Comparison of ENCODE assay signal across 8 mouse cellular contexts in the genomic region with DNA sequence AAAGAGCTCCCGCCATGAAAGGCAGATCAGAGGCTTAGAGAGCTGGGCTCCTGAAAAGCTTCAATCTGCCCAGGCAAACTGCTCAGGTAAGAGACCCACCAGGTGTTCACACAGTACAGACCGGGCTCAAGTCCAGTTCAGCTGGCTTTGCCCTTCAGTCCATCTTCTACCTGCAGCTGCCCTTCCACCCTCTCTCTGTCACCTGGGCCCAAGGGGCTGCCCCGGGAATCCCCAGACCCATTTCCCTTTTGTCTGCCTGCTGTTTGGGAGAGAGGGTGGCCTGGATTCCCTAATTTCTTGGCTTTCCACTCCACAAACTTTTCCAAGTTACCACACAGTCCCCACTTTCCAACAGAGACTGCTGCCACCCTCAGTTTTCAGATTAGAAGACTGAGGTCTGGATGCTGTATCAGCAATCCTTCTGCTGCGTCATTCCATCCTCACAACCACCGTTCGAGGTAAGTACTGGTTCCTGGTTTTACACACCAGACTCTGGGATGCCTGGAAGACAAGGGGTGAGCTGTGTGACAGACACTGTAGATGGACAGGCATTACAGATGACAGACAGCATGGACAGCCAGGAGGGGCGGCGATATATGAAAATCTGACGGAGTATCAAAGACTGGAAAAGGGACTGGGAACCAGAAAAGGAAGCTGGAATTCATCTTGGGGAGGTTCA. TPM values are rescaled to one million over a fixed set of nuclear protein-coding genes. Genes with fewer than 3 reads are reported as not detected.
DNase-seq lines count a peak whose midpoint lies in the region; ATAC-seq and TF ChIP-seq lines count a peak whose summit lies in the region.

Gene Alkbh5, plus strand, starts transcription at position 202 of the 679 bp plus-strand sequence.

- H3K4me2 ChIP-seq in embryonic facial prominence, embryonic 15.5 days (replicated peaks) = peak within 1 kb of the TSS; percentile 81
- H3K4me2 ChIP-seq in kidney, embryonic 14.5 days (replicated peaks; ENCODE audit: low read depth, low read length) = peak within 1 kb of the TSS; percentile 89
- H3K4me2 ChIP-seq in limb, embryonic 15.5 days = peak within 1 kb of the TSS; percentile 89
- H3K4me2 ChIP-seq in midbrain, embryonic 15.5 days = peak within 1 kb of the TSS; percentile 95

- no peaks in the 10 kb centered on the region for H3K9me3 ChIP-seq in ES-Bruce4 (replicated peaks; ENCODE audit: control insufficient read depth, insufficient read depth, low read length, poor library complexity, severe bottlenecking)
- no peaks in the 10 kb centered on the region for H3K9me3 ChIP-seq in embryonic facial prominence, embryonic 15.5 days (replicated peaks)
- H3K9me3 ChIP-seq in kidney, embryonic 14.5 days (ENCODE audit: control insufficient read depth, low read length) = no peaks in the 10 kb centered on the region
- no peaks in the 10 kb centered on the region for H3K9me3 ChIP-seq in limb, embryonic 15.5 days
- H3K9me3 ChIP-seq in midbrain, embryonic 15.5 days = no peaks in the 10 kb centered on the region

- no peak for ATAC-seq in embryonic facial prominence, embryonic 15.5 days (ENCODE audit: insufficient number of reproducible peaks, low FRiP score, low TSS enrichment, low read depth)
- no peak for ATAC-seq in kidney, embryonic 14.5 days (ENCODE audit: low FRiP score, low TSS enrichment)
- no peak for ATAC-seq in limb, embryonic 15.5 days (ENCODE audit: insufficient number of reproducible peaks, low FRiP score, low TSS enrichment, low read depth)
- ATAC-seq in midbrain, embryonic 15.5 days (replicated peaks) = no peak

- DNase-seq in adrenal gland, postnatal 25 days = no peak
- peak; percentile 37 to 58 for DNase-seq in heart, adult 2 months
- peak; percentile 16 for DNase-seq in urinary bladder, postnatal 25 days (ENCODE audit: low spot score)

- peaks cover 13% of the 10 kb centered on the region for H3K36me3 ChIP-seq in ES-Bruce4 (ENCODE audit: control insufficient read depth, insufficient read depth, low read length, poor library complexity, severe bottlenecking)
- H3K36me3 ChIP-seq in embryonic facial prominence, embryonic 15.5 days = no peaks in the 10 kb centered on the region
- peaks cover 13% of the 10 kb centered on the region for H3K36me3 ChIP-seq in heart, adult 2 months (ENCODE audit: control insufficient read depth, insufficient read depth, low read length)
- H3K36me3 ChIP-seq in kidney, embryonic 14.5 days (ENCODE audit: control insufficient read depth, insufficient read depth, low read length) = peaks cover 11% of the 10 kb centered on the region; the same call in 1 of the 2 replicates
- 0 out of 2 replicates have a peak, but pooled peaks cover 4% of the 10 kb centered on the region for H3K36me3 ChIP-seq in limb, embryonic 15.5 days
- no peaks in the 10 kb centered on the region for H3K36me3 ChIP-seq in midbrain, embryonic 15.5 days (replicated peaks)

- TF ChIP-seq CTCF in ES-Bruce4 (IDR thresholded peaks at IDR 0.05; ENCODE audit: low read depth, low read length) = no peak
- TF ChIP-seq CTCF in heart, adult 2 months (IDR thresholded peaks at IDR 0.05) = no peak

- no peak for TF ChIP-seq EP300 in ES-Bruce4 (IDR thresholded peaks at IDR 0.05; ENCODE audit: insufficient read depth, low read depth, low read length)
- TF ChIP-seq EP300 in heart, adult 2 months (IDR thresholded peaks at IDR 0.05; ENCODE audit: insufficient read depth, low read depth, low read length) = no peak

- no peaks in the 10 kb centered on the region for H3K27me3 ChIP-seq in ES-Bruce4 (ENCODE audit: control insufficient read depth, insufficient read depth, low read length, poor library complexity, severe bottlenecking)
- H3K27me3 ChIP-seq in embryonic facial prominence, embryonic 15.5 days = no peaks in the 10 kb centered on the region
- no peaks in the 10 kb centered on the region for H3K27me3 ChIP-seq in heart, adult 2 months (ENCODE audit: control insufficient read depth, insufficient read depth, low read length)
- H3K27me3 ChIP-seq in kidney, embryonic 14.5 days (ENCODE audit: control insufficient read depth, insufficient read depth, low read length) = no peaks in the 10 kb centered on the region
- no peaks in the 10 kb centered on the region for H3K27me3 ChIP-seq in limb, embryonic 15.5 days
- H3K27me3 ChIP-seq in midbrain, embryonic 15.5 days (replicated peaks) = no peaks in the 10 kb centered on the region

- peak within 1 kb of the TSS; percentile 95 for H3K9ac ChIP-seq in ES-Bruce4 (ENCODE audit: low read depth, poor library complexity, severe bottlenecking)
- H3K9ac ChIP-seq in embryonic facial prominence, embryonic 15.5 days = peak within 1 kb of the TSS; percentile 94
- peak within 1 kb of the TSS; percentile 70 for H3K9ac ChIP-seq in heart, adult 2 months (ENCODE audit: low read depth, low read length)
- H3K9ac ChIP-seq in kidney, embryonic 14.5 days (ENCODE audit: low read depth, low read length) = peak within 1 kb of the TSS; percentile 93
- H3K9ac ChIP-seq in limb, embryonic 15.5 days = peak within 1 kb of the TSS; percentile 70
- peak within 1 kb of the TSS; percentile 78 for H3K9ac ChIP-seq in midbrain, embryonic 15.5 days

- 14% methylated on average over 9 of the region's 9 CpGs for WGBS in embryonic facial prominence, embryonic 15.5 days
- 22% methylated on average over 9 of the region's 9 CpGs for WGBS in heart, adult 2 months
- 21% methylated on average over 9 of the region's 9 CpGs for WGBS in kidney, embryonic 14.5 days
- 19% methylated on average over 9 of the region's 9 CpGs for WGBS in limb, embryonic 15.5 days
- WGBS in midbrain, embryonic 15.5 days = 11% methylated on average over 9 of the region's 9 CpGs

- no peaks in the 10 kb centered on the region for H3K4me1 ChIP-seq in ES-Bruce4 (ENCODE audit: control insufficient read depth, insufficient read depth, low read length)
- H3K4me1 ChIP-seq in embryonic facial prominence, embryonic 15.5 days = peaks cover 22% of the 10 kb centered on the region
- peaks cover 3% of the 10 kb centered on the region for H3K4me1 ChIP-seq in heart, adult 2 months (ENCODE audit: control insufficient read depth, insufficient read depth, low read length)
- peaks cover 23% of the 10 kb centered on the region for H3K4me1 ChIP-seq in kidney, embryonic 14.5 days (ENCODE audit: control insufficient read depth, insufficient read depth, low read length)
- peaks cover 26% of the 10 kb centered on the region for H3K4me1 ChIP-seq in limb, embryonic 15.5 days
- peaks cover 32% of the 10 kb centered on the region for H3K4me1 ChIP-seq in midbrain, embryonic 15.5 days

- intact Hi-C loops in heart, adult 2 months (cut with DNase I) = loop anchor here (2.0 to 10.0 kb wide), 4 partner anchors 79 to 1396 kb away; partner anchors contain the start of genes Akap10, Smcr8 and Top3a

- H3K79me2 ChIP-seq in heart, adult 2 months (replicated peaks; ENCODE audit: control insufficient read depth, insufficient read depth, low read length) = peaks cover 6% of the 10 kb centered on the region

- no peak for TF ChIP-seq POLR2A in ES-Bruce4 (IDR thresholded peaks at IDR 0.05; ENCODE audit: insufficient read depth, low read length)
- TF ChIP-seq POLR2A in heart, adult 2 months (IDR thresholded peaks at IDR 0.05; ENCODE audit: insufficient read depth, low read depth, low read length) = no peak

- peak within 1 kb of the TSS; percentile 83 for H3K4me3 ChIP-seq in ES-Bruce4 (ENCODE audit: low read depth, low read length)
- H3K4me3 ChIP-seq in embryonic facial prominence, embryonic 15.5 days (replicated peaks) = peak within 1 kb of the TSS; percentile 94
- H3K4me3 ChIP-seq in heart, adult 2 months = peak within 1 kb of the TSS; percentile 84
- peak within 1 kb of the TSS; percentile 98 for H3K4me3 ChIP-seq in kidney, embryonic 14.5 days (ENCODE audit: low read length)
- peak within 1 kb of the TSS; percentile 76 for H3K4me3 ChIP-seq in limb, embryonic 15.5 days
- H3K4me3 ChIP-seq in midbrain, embryonic 15.5 days = peak within 1 kb of the TSS; percentile 84

- H3K27ac ChIP-seq in ES-Bruce4 (ENCODE audit: insufficient read depth, low read length) = peak within 1 kb of the TSS; percentile 93
- H3K27ac ChIP-seq in embryonic facial prominence, embryonic 15.5 days (replicated peaks) = peak within 1 kb of the TSS; percentile 100
- H3K27ac ChIP-seq in heart, adult 2 months = peak within 1 kb of the TSS; percentile 100
- H3K27ac ChIP-seq in kidney, embryonic 14.5 days (ENCODE audit: low read depth, low read length) = peak within 1 kb of the TSS; percentile 99
- H3K27ac ChIP-seq in limb, embryonic 15.5 days = peak within 1 kb of the TSS; percentile 100
- peak within 1 kb of the TSS; percentile 96 for H3K27ac ChIP-seq in midbrain, embryonic 15.5 days

RNA-seq across cellular contexts. Expression of gene Alkbh5, which starts in this region (rescaled TPM):
- polyA plus RNA-seq in ES-Bruce4 (2011; ENCODE audit: insufficient read depth, insufficient read length, low read depth, missing spikeins) = 46.6 and 52.1 TPM in 2 replicates
- 114 and 126 TPM in 2 replicates for total RNA-seq in adrenal gland, postnatal 25 days (2021)
- 36.8 and 38.6 TPM in 2 replicates for polyA plus RNA-seq in embryonic facial prominence, embryonic 15.5 days (2015; fragmentation: Nextera tagmentation; extraction: Ambion mirVana)
- total RNA-seq in heart, adult 2 months (2021) = 10 to 100 TPM; 80.1 to 90.3 TPM
- polyA plus RNA-seq in heart, adult 2 months (2012; rRNA removed) = 24.0 and 36.7 TPM in 2 replicates
- polyA plus RNA-seq in kidney, embryonic 14.5 days (2014; fragmentation: Nextera tagmentation; extraction: Ambion mirVana) = 39.8 and 44.3 TPM in 2 replicates
- polyA plus RNA-seq in limb, embryonic 15.5 days (2015; fragmentation: Nextera tagmentation; extraction: Ambion mirVana) = 33.1 and 37.7 TPM in 2 replicates
- polyA plus RNA-seq in midbrain, embryonic 15.5 days (2015; fragmentation: Nextera tagmentation; extraction: Ambion mirVana) = 22.9 and 23.1 TPM in 2 replicates
